Mouse (Mus musculus): ENCODE data around the gene Slc24a5.
"Not testable (repeated sequence)": the region's sequence is repeated elsewhere in the genome, so short reads cannot be mapped to it uniquely, and the experiment has no call there.

The Slc24a5 gene

DNA sequence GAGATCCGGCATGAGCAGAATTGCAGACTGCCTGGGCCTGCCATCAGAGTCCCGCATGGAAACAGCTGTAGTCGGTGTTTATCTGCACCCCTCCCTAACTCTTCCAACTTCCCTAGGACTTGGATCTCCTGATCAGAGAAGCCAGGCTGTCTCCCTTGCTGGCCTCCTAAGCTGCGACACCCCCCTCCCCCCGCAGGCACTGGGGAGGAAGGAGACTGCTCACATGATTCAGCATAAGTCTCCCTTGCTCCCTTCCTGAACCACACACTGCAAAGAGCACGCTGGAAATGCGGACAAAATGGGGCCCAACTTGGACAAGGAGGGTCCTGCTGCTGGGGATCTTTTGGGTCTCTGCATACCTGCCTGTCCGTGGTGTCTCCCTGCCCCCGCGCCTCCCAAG lies at the start of gene Slc24a5:
TSS of gene Slc24a5 (plus strand) at position 231 of the 400 bp plus-strand sequence.
- in situ Hi-C loops (cut with MseI, MboI): no loop called here

DNA sequence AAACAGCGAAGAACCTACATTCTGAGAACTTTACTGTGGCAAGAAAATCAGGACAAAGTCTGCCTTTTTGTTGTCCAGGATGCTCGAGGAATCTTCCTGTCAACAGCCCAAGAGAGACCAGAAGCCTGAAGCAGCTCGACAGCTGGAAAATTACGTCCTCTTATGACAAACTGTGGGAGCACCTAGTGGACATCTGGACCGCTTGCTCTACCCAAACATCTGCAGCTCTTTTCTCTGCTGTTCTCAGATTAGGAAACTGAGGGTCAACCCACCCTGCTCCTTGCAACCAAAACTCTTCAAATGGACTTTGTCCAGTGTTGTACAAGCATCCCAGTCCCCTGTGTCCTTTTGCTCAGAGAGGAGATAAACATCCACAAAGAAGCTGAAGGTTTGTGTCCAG lies 43.5 kb upstream of the Slc24a5 start:
- in situ Hi-C loops (cut with MseI, MboI): no loop called here

DNA sequence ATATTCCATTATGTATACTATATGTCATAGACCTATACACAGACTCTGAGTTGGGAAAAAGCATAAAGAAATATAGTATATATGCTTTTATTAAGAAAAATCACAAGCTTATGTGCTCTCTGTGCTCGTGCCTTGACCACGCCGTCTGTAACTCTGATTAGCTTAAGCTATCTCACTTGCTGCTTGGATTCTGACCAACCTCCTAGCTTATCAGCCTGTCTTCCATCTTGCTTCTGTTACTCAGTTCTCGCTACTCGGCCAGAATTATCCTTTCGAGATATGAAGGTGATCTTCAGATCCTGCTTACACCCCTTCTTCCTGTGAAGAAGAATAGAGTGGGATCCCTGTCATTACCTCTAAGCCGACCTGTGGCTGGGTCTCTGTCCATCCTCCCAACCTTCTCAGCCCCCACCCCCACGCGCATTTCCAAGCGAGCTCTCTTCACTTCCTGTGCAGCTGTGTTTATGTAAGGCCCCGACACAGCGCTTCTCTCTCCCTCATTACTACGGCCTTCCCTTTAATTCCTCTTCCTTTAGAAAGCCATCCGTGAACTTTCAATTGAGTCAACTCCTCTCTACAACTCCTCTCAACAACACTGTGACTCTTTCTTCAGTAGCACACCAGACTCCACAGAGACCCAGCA lies 41.4 kb upstream of the Slc24a5 start:
- in situ Hi-C loops (cut with MseI, MboI): no loop called here

DNA sequence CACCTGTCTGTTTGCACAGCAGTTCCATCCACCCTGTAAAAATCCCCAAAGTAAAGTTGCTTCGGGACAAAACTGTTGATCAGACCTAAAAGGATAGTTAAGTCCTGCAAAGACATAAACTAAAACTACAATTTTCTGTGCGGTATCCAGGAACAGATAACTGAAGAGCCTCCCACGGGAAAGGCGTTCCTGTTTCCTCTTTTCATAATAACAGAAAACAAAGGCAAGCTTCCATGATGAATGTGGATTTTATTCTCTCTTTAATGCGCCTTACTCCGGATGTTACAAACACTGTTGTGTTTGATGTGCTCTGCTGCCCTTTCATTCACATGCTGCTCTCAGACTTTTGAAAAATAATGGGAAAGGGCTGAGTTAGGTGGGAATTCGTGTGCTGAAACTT lies 37.3 kb upstream of the Slc24a5 start:
- in situ Hi-C loops (cut with MseI, MboI): no loop called here

GRCm38 (mm10) chr2:125031111-125031510 lies 36.8 kb upstream of the Slc24a5 start:
- in situ Hi-C loops (cut with MseI, MboI): no loop called here

DNA sequence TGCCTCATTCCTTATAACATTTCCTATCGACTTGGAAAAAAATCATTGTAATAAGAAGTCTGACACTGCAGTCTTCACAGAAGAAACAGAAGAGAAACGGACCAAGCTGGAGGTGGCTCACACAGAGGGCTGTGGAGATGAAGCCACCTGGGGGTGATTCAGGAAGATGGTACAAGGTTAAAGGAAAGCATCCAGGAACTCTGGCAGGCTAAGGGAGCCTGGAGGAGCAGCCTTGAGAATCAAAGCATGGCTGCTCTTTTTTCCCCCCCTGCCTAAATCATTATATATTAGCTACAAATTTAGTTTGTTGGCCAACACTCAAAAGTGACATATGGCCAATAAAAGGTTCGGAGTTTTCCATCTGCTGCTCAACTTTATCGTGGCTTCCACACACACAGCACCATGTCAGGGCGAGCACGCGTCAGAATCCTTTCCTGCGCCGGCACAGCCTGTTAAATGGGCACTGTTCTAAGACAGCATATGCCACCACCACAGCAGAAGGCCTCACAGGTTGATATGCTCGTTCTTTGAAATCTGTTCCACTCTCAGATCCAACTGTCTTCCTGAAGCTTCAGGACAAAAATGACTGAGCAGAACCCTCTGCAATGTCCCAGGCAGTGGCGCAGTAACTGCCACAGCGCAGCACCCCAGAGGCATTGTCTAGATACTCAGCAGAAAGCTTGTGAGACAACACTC lies 36.2 kb upstream of the Slc24a5 start:
- in situ Hi-C loops (cut with MseI, MboI): no loop called here

GRCm38 (mm10) chr2:125032258-125032973 lies 35.5 kb upstream of the Slc24a5 start:
- in situ Hi-C loops (cut with MseI, MboI): no loop called here

DNA sequence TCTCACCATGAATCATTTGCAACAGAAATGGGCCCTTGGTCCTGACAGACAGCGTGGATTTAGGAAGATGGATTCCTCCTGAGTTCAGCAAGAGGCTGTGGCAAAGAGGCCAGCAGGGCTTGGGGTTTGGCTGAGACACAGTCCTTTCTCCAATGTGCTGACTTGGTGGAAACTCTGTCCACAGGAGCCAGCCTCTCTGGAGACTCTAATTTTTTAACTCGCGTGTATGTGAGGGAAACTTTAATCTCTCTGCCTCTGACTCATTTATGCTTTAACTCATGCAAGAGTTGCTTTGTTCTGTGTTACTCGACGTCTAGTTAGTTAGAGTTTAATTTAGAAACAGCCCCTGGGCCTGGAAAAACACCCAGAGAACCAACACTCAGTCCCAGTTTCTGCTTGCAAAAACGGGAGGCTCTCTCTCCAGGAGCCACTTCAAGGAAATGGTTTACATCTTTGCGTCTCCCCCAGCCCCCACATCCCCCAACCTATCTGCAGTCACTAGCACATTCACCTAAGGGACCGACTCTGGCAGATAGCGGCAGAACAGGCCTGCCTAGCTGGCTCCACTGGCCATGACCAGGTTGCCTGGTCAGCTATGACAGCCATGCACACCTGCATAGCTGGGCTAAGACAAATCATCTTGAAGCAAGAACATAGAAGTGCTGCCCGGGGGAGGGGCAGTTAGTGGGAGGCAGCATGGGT lies 34.7 kb upstream of the Slc24a5 start:
- in situ Hi-C loops (cut with MseI, MboI): no loop called here

GRCm38 (mm10) chr2:125055316-125055903 lies 12.5 kb upstream of the Slc24a5 start:
- in situ Hi-C loops (cut with MseI, MboI): loop anchor here in 1 of 2 experiments (10.0 kb wide), 1 partner anchor 129 kb away; no protein-coding TSS in a partner anchor

GRCm38 (mm10) chr2:125057250-125057815 lies 10.6 kb upstream of the Slc24a5 start:
- in situ Hi-C loops (cut with MseI, MboI): loop anchor here in 1 of 2 experiments (10.0 kb wide), 1 partner anchor 127 kb away; no protein-coding TSS in a partner anchor

DNA sequence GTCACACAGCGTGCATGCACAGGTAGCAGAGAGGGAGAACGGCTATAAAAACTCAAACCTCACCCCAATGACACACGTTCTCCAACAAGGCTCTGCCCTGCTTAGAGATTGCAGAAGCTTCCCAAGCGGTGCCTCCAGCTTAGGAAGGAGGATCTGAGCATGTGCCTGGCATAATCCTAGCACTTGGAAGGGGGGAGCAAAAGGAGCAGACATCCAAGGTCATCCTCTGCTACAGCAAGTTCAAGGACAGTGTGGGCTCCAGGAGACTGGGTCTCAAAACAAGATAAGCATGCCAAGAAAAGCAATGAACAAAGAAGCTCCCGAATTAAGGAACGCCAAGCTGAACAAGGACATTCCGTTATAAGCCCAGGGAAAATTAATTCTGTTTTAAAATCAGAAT lies 6.5 kb upstream of the Slc24a5 start:
- in situ Hi-C loops (cut with MseI, MboI): no loop called here

GRCm38 (mm10) chr2:125062944-125063343 lies 5.0 kb upstream of the Slc24a5 start:
- in situ Hi-C loops (cut with MseI, MboI): no loop called here

- in situ Hi-C loops (cut with MseI, MboI): no loop called here
These were observed 551 bp upstream of the Slc24a5 start for GRCm38 (mm10) chr2:125067373-125067772.

GRCm38 (mm10) chr2:125068696-125069095 lies 772 bp downstream of the Slc24a5 start:
- in situ Hi-C loops (cut with MseI, MboI): no loop called here

- in situ Hi-C loops (cut with MseI, MboI): no loop called here
These were observed 5.3 kb downstream of the Slc24a5 start for GRCm38 (mm10) chr2:125073056-125073780.

GRCm38 (mm10) chr2:125083879-125084278 lies 16.0 kb downstream of the Slc24a5 start:
- in situ Hi-C loops (cut with MseI, MboI): no loop called here

DNA sequence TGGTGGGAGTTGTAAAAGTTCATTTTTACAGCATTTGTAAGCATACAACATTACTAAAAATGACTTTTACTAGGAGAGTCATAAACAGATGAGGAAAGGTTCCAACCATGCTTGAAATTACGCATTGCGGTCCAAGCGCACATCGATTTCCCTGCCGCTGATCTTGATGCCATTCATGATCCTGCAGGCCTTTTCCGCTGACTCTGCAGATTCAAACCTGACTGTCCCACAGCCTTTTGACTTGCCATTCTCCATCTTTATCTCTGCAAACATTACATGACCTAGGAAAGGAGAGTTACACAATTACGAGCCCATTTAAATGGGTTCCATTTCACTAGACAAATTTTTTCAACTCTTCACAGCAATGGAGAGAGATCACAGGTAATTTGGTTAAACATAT lies 20.8 kb downstream of the Slc24a5 start:
- in situ Hi-C loops (cut with MseI, MboI): no loop called here

- in situ Hi-C loops (cut with MseI, MboI): not testable (repeated sequence)
These were observed 24.2 kb downstream of the Slc24a5 start for GRCm38 (mm10) chr2:125092123-125092522.

GRCm38 (mm10) chr2:125104491-125104890 lies 36.6 kb downstream of the Slc24a5 start:
- in situ Hi-C loops (cut with MseI, MboI): not testable (repeated sequence)

DNA sequence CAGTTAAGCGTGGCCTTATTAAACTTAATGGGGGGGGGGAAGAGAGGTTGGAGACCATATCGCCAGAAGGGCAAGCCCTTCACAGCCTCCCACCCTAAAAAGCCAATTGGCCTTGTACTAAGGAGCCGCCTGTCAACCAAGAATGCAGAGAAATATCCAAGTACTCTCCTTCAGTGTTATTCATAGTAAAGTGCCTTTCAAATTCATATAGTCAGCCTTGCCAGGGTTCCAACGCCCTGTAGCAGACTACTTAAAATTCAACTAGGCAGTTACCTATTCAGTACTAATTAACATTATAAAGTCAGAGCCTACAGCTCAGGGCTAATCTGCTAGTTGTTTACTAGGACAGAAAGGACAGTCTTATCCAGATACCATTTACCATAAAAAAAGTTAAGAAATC lies 38.6 kb downstream of the Slc24a5 start:
- in situ Hi-C loops (cut with MseI, MboI): not testable (repeated sequence)
